Mouse (Mus musculus) hindbrain, embryonic 16.5 days (tissue): ENCODE data around the gene Slc37a1. TPM values are rescaled to one million over a fixed set of nuclear protein-coding genes. Genes with fewer than 3 reads are reported as not detected.

Experiments
- ATAC-seq: fragments of 200-750 bp; cut with Nextera tagmentation; 2 replicates; pipeline ENCODE4 v1.8.0; 2017; ENCODE audit warnings: moderate TSS enrichment, moderate library complexity
- H3K27ac ChIP-seq: fragments of 300-500 bp; sonication (generic); 2 replicates; pipeline ENCODE4 v1.5.1; 2014; ENCODE audit warnings: low read depth, mild to moderate bottlenecking, control low read depth, low read length, moderate library complexity
- H3K27me3 ChIP-seq: fragments of 300-500 bp; sonication (generic); replicated peaks from 2 replicates; pipeline ENCODE4 v1.6.1; 2014; ENCODE audit warnings: low read length; ENCODE audit not compliant: control insufficient read depth, insufficient read depth
- H3K36me3 ChIP-seq: fragments of 300-500 bp; sonication (generic); 2 replicates; pipeline ENCODE4 v1.6.1; 2014; ENCODE audit warnings: mild to moderate bottlenecking, low read length, moderate library complexity, mixed read lengths; ENCODE audit not compliant: control insufficient read depth, insufficient read depth
- H3K4me1 ChIP-seq: fragments of 300-500 bp; sonication (generic); 2 replicates; pipeline ENCODE4 v1.6.1; 2014; ENCODE audit warnings: low read depth, low read length; ENCODE audit not compliant: control insufficient read depth, insufficient read depth
- H3K4me2 ChIP-seq: fragments of 300-500 bp; sonication (generic); 2 replicates; pipeline ENCODE4 v1.6.1; 2014; ENCODE audit warnings: mild to moderate bottlenecking, low read length, control low read depth, moderate library complexity
- H3K4me3 ChIP-seq: fragments of 300-500 bp; sonication (generic); 2 replicates; pipeline ENCODE4 v1.5.1; 2014; ENCODE audit warnings: mild to moderate bottlenecking, low read length, control low read depth, moderate library complexity
- H3K9ac ChIP-seq: fragments of 300-500 bp; sonication (generic); 2 replicates; pipeline ENCODE4 v1.6.1; 2014; ENCODE audit warnings: low read depth, mild to moderate bottlenecking, control low read depth, low read length, moderate library complexity
- H3K9me3 ChIP-seq: fragments of 300-500 bp; sonication (generic); 2 replicates; pipeline ENCODE4 v1.6.1; 2014; ENCODE audit warnings: mild to moderate bottlenecking, low read length, moderate library complexity; ENCODE audit not compliant: control insufficient read depth
- WGBS: fragments of 180-500 bp; shearing (Covaris S2); extraction: QIAGEN DNeasy Blood & Tissue Kit; methylation state at CpG from one replicate; pipeline ENCODE4 v1.1.7; 2014; 5-methylcytosine and 5-hydroxymethylcytosine counted together
- polyA plus RNA-seq: library from polyadenylated mRNA; unstranded; fragments of >200 nt; fragmentation: Nextera tagmentation; extraction: Ambion mirVana; gene quantifications from 2 replicates; pipeline ENCODE4 v1.2.1, GENCODE M21; 2015

Slc37a1 gene
- polyA plus RNA-seq, 1 experiment from 2014 or later, result 8.6 TPM

GRCm38 (mm10) chr17:31271136-31271851 is 15.3 kb upstream of the Slc37a1 start:
- no peak for ATAC-seq
- H3K9me3 ChIP-seq, result no peaks in the 10 kb centered on the region
- H3K9ac ChIP-seq, result no peak overlapping the region
- 65% methylated on average over 7 of the region's 7 CpGs for WGBS
- H3K4me1 ChIP-seq, result no peaks in the 10 kb centered on the region
- no peak overlapping the region for H3K27ac ChIP-seq
- H3K4me2 ChIP-seq, result no peak overlapping the region
- H3K27me3 ChIP-seq, result no peaks in the 10 kb centered on the region
- no peaks in the 10 kb centered on the region for H3K36me3 ChIP-seq
- H3K4me3 ChIP-seq, result no peak overlapping the region

DNA sequence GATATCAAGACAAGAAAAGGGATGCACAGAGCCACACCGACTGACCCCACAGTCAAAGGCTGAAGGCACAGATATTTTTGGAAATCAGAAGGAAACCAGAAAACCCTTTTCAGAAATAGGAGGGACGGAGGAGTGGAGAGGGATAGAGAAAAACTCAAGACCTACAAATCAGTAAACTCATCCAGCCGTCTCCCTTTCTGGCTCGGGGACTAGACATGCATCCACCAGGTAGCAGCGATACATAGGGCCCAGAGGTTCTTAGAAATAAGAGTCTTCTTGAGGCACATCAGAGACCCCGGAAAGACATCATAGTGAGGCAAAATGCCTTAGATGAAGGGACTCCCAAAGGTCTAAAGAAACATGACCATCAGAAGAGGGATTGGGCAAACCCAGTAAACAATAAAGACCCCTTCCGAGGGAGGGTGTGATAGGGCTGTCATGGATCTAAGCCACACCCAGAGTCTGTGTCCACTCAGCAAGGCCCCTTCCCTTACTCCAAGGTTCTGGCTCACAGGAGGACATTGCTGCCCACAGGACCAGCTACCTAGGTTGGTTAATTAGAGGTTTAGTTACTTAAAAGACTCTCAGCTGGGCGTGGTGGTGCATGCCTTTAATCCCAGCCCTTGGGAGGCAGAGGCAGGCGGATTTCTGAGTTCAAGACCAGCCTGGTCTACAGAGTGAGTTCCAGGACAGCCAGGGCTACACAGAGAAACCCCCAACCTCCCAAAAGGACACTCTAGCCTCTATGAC is 14.0 kb upstream of the Slc37a1 start:
- no peak overlapping the region for H3K27ac ChIP-seq
- H3K36me3 ChIP-seq, result no peaks in the 10 kb centered on the region
- no peaks in the 10 kb centered on the region for H3K9me3 ChIP-seq
- no peak overlapping the region for H3K4me3 ChIP-seq
- H3K9ac ChIP-seq, result no peak overlapping the region
- ATAC-seq, result no peak
- no peaks in the 10 kb centered on the region for H3K27me3 ChIP-seq
- peaks cover 3% of the 10 kb centered on the region; the same call in 1 of the 2 replicates for H3K4me1 ChIP-seq
- H3K4me2 ChIP-seq, result no peak overlapping the region
- 87% methylated on average over 9 of the region's 9 CpGs for WGBS

DNA sequence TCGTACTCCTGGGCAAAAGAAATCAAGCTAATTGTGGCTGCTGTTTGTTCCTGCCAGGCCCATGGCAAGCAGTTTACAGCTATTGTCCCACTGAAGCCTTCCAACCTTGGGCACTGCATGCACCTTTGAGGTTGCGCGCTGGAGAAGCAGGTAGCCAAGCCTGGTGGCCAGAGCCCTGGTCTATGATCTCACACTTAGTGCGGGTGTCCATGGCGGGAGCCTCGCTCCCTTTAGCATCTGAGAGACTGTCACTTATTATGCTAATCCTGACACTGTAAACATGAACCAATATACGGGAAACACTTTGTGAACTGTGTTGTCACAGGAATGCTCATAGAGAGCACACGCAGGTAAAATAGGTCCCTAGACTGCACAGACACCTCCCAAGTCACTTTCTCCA is 13.0 kb upstream of the Slc37a1 start:
- Histone ChIP-seq H3K4me3 (no peak overlapping the region), H3K9me3 (no peaks in the 10 kb centered on the region), H3K27me3 (no peaks in the 10 kb centered on the region), H3K4me1 (peaks cover 6% of the 10 kb centered on the region; the same call in 1 of the 2 replicates), H3K9ac (no peak overlapping the region), H3K27ac (no peak overlapping the region), H3K36me3 (no peaks in the 10 kb centered on the region), H3K4me2 (no peak overlapping the region)
- WGBS, result 90% methylated on average over 8 of the region's 8 CpGs
- no peak for ATAC-seq

DNA sequence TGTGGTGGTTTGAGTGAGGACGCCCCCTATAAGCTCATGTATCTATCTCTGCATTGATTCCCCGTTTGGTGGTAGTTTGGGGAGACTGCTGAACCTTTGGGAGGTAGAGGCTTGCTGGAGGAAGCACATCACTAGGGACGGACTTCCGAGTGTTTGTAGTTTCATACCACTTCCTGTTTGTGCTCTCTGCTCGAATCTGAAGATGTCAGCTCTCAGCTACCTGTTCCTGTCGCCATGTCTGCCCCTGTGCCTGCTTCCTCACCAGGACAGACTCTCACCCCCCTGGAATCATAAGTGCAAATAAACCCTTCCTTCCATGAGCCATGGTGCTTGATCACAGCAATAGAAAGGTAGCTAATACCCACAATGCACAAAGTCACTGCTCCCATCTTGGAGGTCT is 11.4 kb upstream of the Slc37a1 start:
- 76% methylated on average over 6 of the region's 6 CpGs for WGBS
- Histone ChIP-seq H3K36me3 (no peaks in the 10 kb centered on the region), H3K4me1 (peaks cover 6% of the 10 kb centered on the region; the same call in 1 of the 2 replicates), H3K9ac (no peak overlapping the region), H3K27me3 (no peaks in the 10 kb centered on the region), H3K27ac (no peak overlapping the region), H3K4me2 (no peak overlapping the region), H3K4me3 (no peak overlapping the region), H3K9me3 (no peaks in the 10 kb centered on the region)
- ATAC-seq, result no peak

DNA sequence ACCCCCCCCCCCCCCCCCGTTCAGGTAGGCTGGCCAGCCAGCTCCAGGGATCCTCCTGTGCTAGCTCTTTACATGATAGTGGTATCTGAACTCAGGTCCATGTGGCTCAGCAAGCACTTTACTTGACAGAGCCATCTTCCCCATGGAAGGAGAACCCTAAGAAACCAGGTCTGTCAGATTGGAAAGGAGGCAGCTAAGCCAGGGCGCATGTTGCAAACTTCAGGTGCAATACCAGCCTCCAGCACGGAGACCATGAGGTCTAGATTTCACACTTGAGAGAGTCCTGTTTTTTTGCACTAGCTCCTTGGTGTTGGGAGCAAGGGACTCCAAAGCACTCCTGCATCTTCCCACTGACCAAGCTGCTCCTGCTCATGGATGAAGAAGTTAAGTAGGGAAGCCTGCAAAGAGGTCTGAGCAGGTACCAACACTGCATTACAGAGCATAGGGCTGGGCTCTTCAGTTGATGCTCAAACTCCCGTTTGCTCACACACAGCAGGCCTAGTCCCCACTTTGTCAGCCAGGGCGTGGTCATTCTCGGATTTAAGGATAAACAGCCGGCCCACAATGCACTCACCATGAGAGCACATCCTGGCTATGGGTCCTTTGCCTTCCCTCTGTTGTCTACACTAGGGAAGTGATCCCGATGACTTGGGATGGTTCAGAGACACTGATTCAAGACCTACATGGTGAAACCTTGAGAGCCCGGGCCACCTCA is 10.2 kb upstream of the Slc37a1 start:
- ATAC-seq, result no peak
- no peaks in the 10 kb centered on the region for H3K27me3 ChIP-seq
- 28% methylated on average over 9 of the region's 9 CpGs for WGBS
- peak overlapping the region; percentile 48 for H3K27ac ChIP-seq
- H3K4me3 ChIP-seq, result peak overlapping the region; percentile 50
- no peaks in the 10 kb centered on the region for H3K9me3 ChIP-seq
- peak overlapping the region; percentile 61 for H3K9ac ChIP-seq
- H3K4me1 ChIP-seq, result peaks cover 6% of the 10 kb centered on the region; the same call in 1 of the 2 replicates
- H3K36me3 ChIP-seq, result no peaks in the 10 kb centered on the region
- peak overlapping the region; percentile 74 for H3K4me2 ChIP-seq

- peak; percentile 92 for ATAC-seq
- H3K9me3 ChIP-seq, result no peaks in the 10 kb centered on the region
- H3K27me3 ChIP-seq, result no peaks in the 10 kb centered on the region
- peak within 1 kb of the TSS; percentile 48 for H3K27ac ChIP-seq
- WGBS, result 9% methylated on average over 44 of the region's 44 CpGs
- H3K36me3 ChIP-seq, result no peaks in the 10 kb centered on the region
- H3K4me1 ChIP-seq, result peaks cover 6% of the 10 kb centered on the region; the same call in 1 of the 2 replicates
- H3K4me3 ChIP-seq, result peak within 1 kb of the TSS; percentile 50
- H3K4me2 ChIP-seq, result peak within 1 kb of the TSS; percentile 74
- peak within 1 kb of the TSS; percentile 61 for H3K9ac ChIP-seq
Measured at GRCm38 (mm10) chr17:31276922-31277918, 9.4 kb upstream of the Slc37a1 start, which contains the start of gene Rsph1. Rsph1 (minus strand) TSS chr17:31277383.

DNA sequence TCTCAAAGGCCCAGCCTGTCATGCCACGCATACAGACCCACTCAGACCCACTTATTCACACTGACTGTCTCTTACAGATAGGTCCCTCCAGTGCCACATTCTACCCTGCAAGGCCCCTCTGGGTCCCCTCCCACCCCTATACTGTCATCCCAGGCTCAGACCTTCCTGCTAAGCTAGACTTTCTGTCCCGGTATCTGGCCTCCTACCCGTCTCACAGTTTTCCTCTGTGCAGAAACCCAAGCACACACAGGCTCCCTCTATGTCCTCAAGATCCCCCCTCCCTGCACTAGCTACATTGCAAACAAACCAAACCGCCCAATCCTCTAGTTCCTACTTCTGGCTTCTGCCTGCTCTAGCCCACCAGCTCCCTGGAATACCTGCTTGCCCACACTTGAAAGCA is 8.7 kb upstream of the Slc37a1 start:
- Histone ChIP-seq H3K9me3 (no peaks in the 10 kb centered on the region), H3K9ac (no peak overlapping the region), H3K4me2 (no peak overlapping the region), H3K4me3 (no peak overlapping the region), H3K4me1 (peaks cover 12% of the 10 kb centered on the region), H3K36me3 (no peaks in the 10 kb centered on the region), H3K27ac (no peak overlapping the region), H3K27me3 (no peaks in the 10 kb centered on the region)
- no peak; the same call in 1 of the 2 replicates for ATAC-seq
- WGBS, result 78% methylated on average over 4 of the region's 4 CpGs

DNA sequence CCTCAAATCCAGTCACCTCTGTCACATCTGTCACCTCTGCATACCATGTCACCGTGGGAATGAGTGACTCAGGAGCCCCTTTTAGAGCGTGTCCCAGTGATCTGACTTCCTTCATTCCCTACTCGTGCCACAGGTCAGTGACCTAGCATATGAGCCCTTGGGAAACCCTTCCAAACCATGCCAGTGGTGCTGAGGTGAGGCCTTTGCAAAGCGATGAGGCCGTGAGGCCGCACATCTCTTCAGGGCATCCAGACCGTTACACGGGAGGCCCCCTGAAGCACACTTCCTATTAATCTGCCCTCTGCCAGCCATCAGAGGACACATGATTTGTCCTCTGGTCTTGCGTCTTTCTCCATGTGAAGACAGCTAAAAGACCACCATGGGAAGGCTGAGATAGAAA is 7.1 kb upstream of the Slc37a1 start:
- Histone ChIP-seq H3K9me3 (no peaks in the 10 kb centered on the region), H3K27me3 (no peaks in the 10 kb centered on the region), H3K4me2 (no peak overlapping the region), H3K36me3 (no peaks in the 10 kb centered on the region), H3K4me3 (no peak overlapping the region), H3K9ac (no peak overlapping the region), H3K27ac (no peak overlapping the region), H3K4me1 (peaks cover 12% of the 10 kb centered on the region)
- WGBS, result 87% methylated on average over 9 of the region's 9 CpGs
- no peak for ATAC-seq
